Mouse (Mus musculus) MEL (cell line): ENCODE measurements around the gene Mical3.

Experiments
- CTCF ChIP-seq, 3 experiments: IDR thresholded peaks in 2 of 3; conservative IDR thresholded peaks in 1 of 3; 2 replicates each; pipeline ENCODE4 v1.5.1; 2011 to 2012; ENCODE audit warnings: low read length in 3 of 3, low read depth in 2 of 3, mild to moderate bottlenecking in 2 of 3, improper control_type of control experiment in 1 of 3, inconsistent platforms in 1 of 3, mixed read lengths in 1 of 3, moderate library complexity in 1 of 3; ENCODE audit not compliant: control insufficient read depth in 1 of 3, insufficient read depth in 1 of 3, poor library complexity in 1 of 3, severe bottlenecking in 1 of 3
- EP300 ChIP-seq, 2 experiments: IDR thresholded peaks; 2 replicates each; pipeline ENCODE4 v1.6.1; 2011; ENCODE audit warnings: improper control_type of control experiment in 2 of 2, low read length in 2 of 2, low read depth in 1 of 2, mild to moderate bottlenecking in 1 of 2
- NRF1 ChIP-seq: IDR thresholded peaks from 2 replicates; pipeline ENCODE4 v1.6.1; 2014; ENCODE audit warnings: low read depth, mild to moderate bottlenecking, inconsistent platforms, low read length, improper control_type of control experiment, moderate library complexity; ENCODE audit not compliant: poor library complexity, insufficient read depth, severe bottlenecking
- POLR2A ChIP-seq, 2 experiments: IDR thresholded peaks; 2 replicates each; pipeline ENCODE4 v1.6.1; 2011 to 2012; ENCODE audit warnings: low read length in 2 of 2, mild to moderate bottlenecking in 2 of 2, control low read depth in 1 of 2, improper control_type of control experiment in 1 of 2, low read depth in 1 of 2, moderate library complexity in 1 of 2; ENCODE audit not compliant: control insufficient read depth in 1 of 2, insufficient read depth in 1 of 2, poor library complexity in 1 of 2
- POLR2AphosphoS2 ChIP-seq: IDR thresholded peaks from 2 replicates; pipeline ENCODE4 v1.6.1; 2011; ENCODE audit warnings: low read length, improper control_type of control experiment
- SMC3 ChIP-seq: IDR thresholded peaks from 2 replicates; pipeline ENCODE4 v1.6.1; 2011; ENCODE audit warnings: low read depth, low read length, improper control_type of control experiment
- TCF12 ChIP-seq: IDR thresholded peaks from 2 replicates; pipeline ENCODE4 v1.6.1; 2014; ENCODE audit warnings: low read depth, mild to moderate bottlenecking, inconsistent platforms, low read length, improper control_type of control experiment, moderate library complexity
- ZKSCAN1 ChIP-seq: IDR thresholded peaks from 2 replicates; pipeline ENCODE4 v1.6.1; 2012; ENCODE audit warnings: low read depth, mild to moderate bottlenecking, inconsistent platforms, low read length, improper control_type of control experiment, moderate library complexity

DNA sequence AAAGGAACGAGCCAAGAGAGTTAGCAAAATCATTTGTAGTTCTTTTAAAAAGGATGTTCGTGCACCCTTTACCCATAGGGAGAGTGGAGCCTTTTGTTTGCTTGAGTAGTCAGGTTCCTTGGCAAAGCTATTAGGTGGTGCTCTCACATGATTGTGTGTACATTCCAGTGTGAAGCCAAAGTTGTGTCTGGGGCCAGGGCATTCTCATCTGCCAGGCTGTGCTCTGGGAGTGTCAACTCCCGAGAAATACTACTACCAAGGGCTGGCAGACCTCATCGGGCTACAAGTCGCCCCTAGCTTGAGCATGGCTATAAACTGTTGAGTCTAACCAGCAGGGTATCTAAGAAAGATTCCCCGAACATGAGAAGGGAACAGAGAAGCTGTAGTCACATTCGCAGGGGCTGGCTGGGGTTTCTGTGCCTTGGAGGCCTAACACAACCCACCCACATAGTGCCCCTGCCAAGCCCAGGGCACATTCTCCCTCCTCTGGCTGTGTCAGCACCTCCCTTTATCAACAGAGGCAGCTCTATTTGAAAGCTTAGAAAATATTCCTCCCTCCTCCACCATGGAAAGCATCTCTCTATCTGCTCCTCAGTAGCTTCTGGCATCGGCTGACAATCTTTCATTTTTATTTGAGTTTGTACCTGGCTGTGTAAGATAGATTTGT is 130.8 kb downstream of the Mical3 start:
- no peak for TF ChIP-seq CTCF (IDR thresholded peaks at IDR 0.05 in 2 of 3, conservative IDR thresholded peaks at IDR 0.05 in 1 of 3; ENCODE audit: control insufficient read depth in 1 of 3, insufficient read depth in 1 of 3, low read depth in 2 of 3, low read length in 3 of 3, poor library complexity in 1 of 3, severe bottlenecking in 1 of 3)
- TF ChIP-seq EP300 (IDR thresholded peaks at IDR 0.05; ENCODE audit: low read depth in 1 of 2, low read length in 2 of 2): no peak
- TF ChIP-seq POLR2AphosphoS2: no peak
- no peak for TF ChIP-seq TCF12
- TF ChIP-seq SMC3: no peak
- TF ChIP-seq ZKSCAN1: no peak
- no peak for TF ChIP-seq POLR2A (IDR thresholded peaks at IDR 0.05; ENCODE audit: control insufficient read depth in 1 of 2, insufficient read depth in 1 of 2, low read depth in 1 of 2, low read length in 2 of 2, poor library complexity in 1 of 2)
- no peak for TF ChIP-seq NRF1
